Mouse (Mus musculus) embryo, embryonic 10.5 days (tissue): ENCODE measurements around the gene Cacng4.

Experiments
- DNase-seq: peaks from one replicate; pipeline ENCODE4 v3.0.0-alpha.2; 2015; ENCODE audit warnings: low spot score

The Cacng4 gene

DNA sequence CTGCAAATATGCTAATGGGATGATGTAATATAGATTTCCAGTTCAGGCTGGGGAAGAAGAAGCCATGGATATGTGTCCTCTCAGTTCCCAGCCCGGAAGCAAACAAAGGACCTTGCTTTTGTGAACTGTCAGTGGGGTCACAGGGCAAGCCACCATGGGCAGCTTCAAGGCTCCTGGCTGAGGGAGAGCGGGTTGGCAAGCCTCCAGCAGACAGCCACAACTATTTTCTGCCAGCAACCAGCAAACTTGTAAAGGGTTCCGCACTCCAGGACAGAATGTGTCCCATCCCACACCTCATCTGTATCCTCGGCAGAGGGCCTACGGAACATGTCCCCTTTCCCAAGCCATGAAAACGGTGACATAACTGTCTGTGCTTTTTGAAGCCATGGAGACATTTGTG lies 22.4 kb downstream of the Cacng4 start:
- no peak for DNase-seq

DNA sequence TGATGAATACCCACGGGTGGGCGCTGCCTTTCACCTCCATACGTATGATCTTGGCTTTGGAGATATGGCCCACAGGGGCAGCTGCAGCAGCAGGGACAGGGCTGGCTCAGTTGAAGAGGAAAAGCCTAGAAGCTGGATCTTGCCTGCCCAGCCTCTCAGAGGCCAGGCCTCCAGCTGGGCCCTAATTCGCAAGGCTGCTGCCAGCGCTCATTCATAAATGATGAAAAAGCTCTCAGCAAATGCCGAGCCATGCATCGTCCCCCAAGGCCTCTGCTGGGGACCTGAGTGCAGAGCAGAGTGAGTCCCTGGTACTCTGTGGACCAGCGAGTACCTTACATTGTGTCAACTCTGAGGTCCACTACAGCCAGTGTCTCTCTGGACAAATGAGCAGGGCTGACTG lies 26.0 kb downstream of the Cacng4 start:
- no peak for DNase-seq

DNA sequence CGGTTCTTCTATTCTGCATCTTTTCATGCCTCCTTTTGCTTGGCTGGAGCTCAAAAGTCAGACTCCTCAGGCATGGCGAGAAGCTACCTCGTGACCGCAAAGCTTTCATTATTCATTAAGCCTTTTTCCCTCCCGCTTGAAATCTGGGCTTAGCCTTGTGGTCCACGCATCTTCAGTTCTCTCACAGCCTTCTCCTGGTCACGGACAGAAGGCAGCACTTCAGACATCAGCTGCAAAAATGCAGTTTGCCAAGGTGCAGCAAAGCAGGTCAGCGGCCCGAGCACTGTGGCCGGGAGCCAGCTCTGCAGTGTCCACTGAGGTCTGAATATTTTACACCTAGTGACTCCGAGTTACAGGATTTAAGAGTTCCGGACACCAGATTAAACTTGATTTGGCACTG lies 27.4 kb downstream of the Cacng4 start:
- no peak for DNase-seq

DNA sequence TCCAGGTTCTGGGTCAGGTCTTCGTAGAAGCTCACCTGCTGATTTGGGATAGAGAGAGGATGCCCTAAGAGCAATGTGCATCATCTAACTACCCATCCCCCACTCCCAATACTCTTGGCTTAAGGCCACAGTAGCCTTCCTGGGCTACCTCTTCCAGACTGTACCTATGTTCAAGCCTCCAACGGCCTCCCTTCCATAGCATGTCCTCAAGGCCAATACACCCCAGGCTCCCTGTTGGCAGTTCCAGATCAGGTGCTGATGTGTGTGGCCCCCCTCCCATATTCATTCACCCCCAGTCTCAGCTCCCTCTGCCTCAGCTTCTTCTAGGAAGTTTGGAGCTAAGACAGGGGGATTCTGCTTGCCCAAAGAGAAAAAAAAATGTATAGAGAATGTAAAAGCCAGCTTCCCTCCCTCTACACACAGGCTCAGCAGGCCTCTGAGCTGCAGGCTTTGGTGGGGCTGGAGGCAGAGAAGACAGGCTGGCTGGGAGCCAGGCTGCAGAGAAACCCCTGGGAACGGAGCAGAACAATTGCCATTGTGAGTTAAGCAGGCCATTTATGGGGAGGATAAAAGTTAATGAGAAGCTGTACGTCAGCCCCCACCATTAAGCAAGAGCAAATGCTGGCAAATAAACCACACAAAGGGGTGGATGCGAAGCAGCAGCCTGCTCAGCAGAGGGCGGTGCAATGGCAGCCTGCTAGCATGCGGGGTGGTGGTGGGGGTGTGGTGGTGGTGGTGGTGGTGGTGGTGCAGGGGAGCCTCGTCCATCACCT lies 31.5 kb downstream of the Cacng4 start:
- DNase-seq: peak; percentile 55

DNA sequence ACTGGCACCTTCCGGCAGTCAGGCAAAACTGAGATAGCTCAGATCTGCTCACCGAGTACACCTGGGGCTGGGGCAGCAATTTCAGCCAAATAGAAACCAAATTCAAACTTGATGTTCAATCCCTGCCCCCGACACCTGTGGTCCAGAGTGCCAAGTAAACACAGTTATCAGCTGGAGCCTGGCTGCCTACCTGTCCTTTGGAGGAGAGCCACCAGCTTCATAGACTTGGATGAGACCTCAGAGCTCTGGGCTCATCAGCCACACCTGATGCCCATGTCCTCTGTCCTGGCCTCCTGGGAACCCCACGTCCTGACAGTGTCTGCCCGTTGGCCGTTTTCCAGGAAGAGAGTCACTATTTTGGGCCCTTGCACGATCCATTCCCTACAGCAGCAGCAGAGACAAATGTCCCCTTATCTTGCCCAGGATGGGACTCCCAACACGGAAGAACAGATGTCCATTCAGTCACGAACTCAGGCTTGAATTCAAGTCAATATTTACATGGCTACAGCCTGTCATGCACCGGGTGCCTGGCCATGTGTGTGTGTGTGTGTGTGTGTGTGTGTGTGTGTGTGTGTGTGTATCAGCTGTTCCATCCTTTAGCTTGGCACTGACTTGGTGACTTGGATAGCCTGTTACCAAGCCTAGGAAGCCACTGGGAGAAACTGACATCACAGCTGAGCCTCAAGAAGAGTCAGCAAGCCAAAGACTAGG lies 32.4 kb downstream of the Cacng4 start:
- DNase-seq: no peak

DNA sequence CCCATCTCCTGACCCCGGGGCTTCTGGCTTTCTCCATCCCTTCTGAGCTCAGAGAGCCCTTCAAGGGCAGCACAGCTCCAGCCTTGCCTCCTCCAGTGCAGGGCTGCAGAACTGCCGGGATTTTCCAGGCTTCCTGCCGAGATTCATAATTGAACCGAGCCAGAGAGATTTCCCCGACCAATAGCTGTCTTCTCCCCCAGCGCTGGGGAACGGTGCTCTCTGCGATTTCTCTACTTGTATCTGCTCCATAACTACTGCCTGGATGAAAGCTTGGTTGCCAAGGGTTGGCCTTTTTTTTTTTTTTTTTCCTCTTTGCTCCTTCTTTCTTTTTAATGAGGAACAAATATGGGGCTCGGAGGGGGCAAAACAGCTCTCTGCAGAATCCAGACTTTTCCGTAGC lies 34.4 kb downstream of the Cacng4 start:
- no peak for DNase-seq

DNA sequence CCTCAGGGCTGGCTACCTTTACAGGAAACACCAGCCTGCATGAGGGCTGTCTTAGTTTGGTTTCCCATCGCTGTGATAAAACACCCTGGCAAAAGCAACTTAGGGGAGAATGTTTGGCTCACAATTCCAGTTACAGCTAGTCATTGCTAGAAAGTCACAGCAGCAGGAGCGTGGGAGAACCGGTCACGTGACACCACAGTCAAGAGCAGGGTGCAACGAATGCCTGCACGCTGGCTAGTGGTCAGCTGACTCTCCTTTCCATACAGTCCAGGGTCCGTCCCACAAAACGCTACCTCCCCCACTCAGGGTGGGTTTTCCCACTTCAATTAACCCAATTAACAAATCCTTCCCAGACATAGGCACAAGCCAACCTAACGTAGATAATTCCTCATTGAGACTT lies 34.8 kb downstream of the Cacng4 start:
- DNase-seq: no peak

DNA sequence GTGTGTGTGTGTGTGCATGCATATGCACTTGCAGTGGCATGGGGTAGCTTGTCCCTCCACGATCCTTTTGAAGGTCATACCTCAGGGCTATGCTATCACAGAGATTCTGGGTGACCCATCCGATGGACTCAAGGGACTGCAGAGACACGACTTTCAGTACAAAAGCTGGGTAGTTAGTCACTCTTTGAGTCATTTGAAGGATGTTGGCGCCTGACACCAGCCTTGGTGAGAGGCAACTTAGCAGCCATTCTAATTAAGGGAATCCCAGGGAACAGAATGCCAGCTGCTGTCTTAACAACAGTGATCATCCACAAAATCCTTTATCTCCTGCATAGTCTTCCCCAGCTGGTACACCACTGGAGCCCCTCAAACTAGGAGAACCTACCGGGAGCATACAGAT lies 45.2 kb downstream of the Cacng4 start:
- DNase-seq: no peak

DNA sequence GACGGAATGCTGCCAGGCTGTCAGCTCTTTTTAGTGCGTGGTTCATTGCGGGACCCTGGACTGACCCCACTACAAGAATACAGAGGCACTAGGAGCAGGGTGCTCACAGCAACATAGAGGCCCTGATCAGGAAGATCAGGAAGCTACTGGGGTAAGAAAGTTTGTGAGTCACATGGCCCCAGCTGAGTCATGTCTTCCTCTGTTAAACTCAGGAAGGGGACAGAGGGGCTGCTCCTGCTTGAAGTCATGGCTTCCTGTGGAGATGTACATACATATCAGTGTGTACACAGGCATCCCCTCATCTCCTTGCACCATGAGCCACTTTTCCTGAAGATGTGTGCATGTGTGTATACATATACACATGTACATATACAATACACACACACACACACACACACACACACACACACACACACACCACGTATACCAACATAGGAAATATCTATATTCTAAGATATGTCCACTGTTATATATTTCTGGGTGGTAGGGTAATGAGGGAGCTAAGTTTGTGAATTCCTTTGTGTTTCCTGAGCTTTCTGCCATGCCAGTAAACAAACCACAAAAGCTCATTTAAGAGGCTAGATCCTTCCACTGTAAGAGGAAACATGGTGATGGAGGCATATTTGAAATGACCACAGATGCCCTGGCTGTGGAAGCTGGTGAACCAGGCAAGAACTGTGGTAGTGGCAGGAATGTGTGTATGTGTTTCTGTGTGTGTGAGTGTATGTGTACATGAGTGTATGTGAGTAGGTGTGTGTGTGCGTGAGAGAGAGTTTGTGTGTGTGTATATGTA lies 45.9 kb downstream of the Cacng4 start:
- no peak for DNase-seq

DNA sequence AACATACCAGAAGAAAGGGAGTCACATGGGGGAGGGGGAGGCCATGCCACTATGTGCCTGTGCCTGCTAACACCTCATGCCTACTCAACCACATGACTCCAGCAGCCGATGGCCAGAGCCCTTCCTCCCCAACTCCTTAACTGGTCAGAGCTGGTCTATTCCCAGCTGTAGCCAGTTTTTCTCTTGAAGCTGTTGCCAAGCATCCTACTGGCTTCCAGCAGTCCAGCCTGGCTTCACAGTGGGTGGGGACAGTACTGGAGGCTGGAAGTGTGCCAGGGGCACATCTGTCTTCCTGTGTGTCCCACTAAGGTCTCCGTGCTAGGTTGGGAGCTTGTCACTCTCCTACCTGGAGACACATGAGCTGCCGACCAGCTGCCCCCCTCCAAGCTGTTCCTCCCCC lies 51.3 kb downstream of the Cacng4 start:
- DNase-seq: no peak

DNA sequence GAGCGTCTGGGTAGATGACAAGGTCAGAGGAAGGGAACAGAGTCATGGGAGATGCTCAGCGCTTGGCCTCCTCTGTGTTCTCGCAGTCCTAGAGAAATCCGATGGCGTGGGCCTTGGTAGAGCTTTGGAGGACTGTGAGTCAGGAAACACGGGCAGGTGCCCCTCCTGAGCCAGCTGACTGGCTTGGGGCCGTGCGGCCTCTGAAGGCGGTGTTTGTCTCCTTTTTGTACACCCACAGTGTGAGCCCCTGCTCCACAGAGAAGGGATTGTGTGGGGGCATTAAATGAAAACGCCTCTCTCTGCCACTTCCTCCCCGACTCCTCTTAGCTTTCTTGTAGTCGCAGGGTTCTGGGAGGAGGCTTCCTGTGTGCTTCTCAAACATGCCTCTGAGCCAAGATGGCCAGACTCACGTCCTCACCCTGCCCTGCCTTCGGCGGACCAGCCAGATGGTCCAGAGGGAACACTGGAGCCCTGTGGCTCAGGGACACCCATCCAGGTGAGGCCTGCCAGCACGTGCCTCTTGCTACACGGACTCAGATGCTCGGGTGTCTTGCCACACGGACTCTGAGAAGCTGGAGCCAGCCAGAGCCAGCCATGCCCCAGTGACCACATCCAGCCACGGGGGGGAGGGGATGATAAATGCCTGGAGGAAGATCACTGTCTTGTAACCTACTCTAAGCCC lies 55.8 kb downstream of the Cacng4 start:
- no peak for DNase-seq

DNA sequence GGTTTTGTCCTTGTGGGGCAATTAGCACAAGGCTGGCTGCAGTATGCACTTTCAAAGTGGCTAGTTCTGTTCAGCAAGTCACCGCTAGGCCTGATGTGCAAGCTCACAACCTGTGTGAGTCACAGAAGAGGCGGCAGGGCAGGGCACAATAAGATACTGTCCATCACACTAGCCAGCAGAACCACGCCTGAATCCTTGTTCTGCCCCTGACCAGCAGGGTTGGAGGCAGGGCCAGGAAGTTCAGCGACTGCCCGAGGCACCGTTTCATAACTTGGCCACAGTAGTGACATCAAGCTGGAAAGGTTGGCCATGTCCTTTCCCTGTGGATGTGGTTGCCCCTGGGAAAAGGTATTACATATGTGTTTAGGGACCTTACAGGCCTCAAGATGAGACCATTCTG lies 56.5 kb downstream of the Cacng4 start:
- no peak for DNase-seq

DNA sequence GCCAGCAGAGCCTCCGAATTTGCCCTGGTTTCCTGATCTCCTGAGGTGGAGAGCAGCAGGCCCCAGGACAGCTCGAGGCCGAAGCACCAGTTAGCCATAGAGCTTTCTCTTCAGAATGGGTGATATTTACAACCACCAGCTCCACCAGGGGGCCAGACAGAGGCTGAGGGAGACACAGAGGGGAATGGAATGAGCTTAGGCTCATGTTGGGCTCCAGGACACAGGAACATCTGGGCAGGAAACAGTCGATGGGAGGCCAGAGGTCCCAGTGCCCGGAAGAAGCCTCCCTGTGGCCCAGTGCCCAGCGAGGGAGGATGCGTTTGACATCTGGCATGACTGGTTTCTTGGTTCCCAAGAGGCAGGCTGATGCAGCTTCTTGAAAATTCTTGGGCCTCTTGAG lies 60.2 kb downstream of the Cacng4 start:
- no peak for DNase-seq

DNA sequence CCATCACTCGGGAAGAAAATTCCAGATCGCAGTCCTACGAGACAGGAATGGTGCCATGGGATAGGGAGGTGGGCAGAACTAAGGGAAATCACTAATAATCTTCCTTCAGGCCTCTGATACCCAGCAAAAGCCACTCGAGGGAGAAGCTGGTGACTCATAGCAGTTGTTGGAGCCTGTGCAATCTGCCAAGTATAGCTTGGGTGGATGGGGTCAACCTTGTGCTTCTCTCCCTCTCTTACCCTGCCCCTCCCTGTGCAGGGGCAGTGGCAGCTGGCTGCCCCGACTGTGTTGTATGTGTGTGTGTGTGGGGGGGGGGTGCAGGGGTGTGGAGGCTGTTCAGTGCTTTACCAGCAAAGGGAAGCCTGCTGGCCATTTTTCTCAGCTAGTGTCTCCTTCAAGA lies 62.9 kb downstream of the Cacng4 start:
- no peak for DNase-seq

DNA sequence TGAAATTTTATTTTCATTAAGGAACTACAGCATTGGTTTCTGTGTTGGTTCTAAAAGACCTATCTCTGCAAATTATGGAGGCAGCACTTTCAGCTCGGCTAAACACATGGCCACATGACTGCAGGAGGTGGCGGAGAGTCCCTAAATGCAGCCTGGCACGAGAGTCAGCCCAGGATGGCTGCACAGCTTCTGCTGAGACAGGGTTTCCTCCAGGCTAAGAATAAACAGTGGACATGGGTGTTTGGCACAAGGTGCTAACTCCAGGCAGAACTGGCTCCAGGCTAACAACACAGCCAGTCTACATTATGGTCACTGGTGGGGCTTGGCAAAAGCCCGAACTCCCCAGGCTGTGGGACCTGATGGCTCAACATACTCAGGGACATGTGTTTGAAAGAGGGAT lies 63.4 kb downstream of the Cacng4 start:
- no peak for DNase-seq

DNA sequence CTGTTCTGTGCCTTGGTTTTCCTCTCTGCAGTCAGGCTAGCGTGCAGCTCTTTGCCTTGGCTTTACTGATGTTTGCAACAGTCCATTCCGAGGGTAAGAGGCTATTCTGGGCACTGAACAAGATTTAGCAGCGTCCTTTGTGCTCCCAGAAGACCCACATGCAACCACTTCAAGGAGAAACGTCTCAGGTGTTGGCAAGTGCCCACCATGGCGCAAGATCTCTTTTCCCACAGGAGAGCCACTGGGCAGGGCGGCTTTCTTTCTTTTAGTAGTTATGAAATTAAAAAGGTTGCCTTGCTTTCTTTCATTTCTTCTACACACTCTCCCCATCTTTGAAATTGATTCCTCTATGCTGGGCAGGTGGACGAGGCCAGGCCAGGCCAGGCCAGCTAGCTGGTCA lies 65.2 kb downstream of the Cacng4 start:
- DNase-seq: no peak

DNA sequence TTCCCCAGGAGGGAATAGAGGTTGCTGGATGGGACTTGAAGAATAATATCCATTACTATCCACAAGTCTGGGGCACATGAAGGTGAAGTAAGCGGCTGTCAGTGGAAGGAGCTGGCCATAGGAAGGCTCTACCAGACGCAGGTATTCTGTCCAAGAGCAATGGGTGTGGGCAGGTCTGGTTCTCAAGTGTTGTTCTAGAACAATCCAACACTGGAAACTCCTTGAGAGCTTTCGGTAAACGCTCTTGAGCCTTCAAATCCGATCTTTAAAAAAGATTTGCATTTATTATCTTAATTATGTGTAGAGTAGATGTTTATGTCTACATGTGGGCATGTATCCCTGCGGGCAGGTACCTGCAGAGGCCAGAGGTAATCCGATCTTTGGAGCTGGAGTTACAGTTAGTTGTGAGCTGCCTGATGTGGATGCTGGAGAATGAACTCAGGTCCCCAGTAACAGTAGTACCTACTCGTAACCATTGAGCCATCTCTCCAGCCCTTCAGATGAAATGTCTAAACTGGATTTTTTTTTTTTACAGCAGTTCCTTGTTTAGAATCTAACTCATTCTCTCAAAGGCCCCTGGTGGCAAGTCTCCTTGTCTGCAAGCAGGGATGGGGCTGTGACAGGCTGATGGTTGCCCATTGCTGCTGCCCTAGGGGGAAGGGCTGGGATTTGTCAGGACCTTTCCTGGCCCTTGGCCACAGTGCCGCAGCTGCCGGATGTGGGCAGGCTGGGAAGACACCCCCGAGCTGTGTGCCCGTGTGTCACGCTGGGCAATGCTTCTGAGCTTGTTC lies 66.1 kb downstream of the Cacng4 start:
- DNase-seq: no peak

DNA sequence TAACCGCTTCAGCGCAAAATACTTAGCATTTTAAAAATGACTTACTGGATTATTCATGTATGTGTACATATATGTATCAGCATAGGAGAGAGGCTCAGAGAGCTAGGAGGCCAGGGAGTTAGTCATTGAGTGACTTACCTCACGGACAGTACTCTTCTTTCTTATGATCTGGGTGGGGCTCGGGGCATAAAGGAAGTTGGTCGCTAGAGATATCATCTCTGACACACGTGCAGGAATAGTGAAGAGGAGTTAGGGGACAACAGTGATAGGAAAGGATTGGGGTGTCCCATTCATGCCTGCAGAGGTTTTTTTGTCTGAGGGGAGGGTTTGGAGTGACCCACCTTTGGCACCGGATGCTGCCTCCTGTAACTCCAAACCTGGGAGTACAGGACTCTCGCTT lies 69.8 kb downstream of the Cacng4 start:
- no peak for DNase-seq

DNA sequence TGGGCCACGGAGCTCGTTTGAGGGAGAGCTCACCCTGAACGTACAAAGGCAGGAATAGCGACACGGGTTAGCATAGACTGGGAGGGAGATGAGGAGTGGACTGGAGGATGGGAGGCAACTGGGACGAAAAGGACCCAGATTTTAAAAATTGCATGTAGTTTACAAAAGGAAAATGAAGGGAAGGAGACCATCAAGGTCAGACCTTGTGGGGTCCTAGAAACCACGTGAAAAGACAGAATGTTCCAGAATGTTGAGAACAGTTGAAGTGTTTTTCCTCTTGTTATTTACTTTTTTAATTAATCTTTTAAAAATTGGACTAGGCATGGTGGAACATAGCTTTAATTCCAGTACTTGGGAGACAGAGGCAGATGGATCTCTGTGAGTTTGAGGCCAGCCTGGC lies 73.3 kb downstream of the Cacng4 start:
- no peak for DNase-seq

DNA sequence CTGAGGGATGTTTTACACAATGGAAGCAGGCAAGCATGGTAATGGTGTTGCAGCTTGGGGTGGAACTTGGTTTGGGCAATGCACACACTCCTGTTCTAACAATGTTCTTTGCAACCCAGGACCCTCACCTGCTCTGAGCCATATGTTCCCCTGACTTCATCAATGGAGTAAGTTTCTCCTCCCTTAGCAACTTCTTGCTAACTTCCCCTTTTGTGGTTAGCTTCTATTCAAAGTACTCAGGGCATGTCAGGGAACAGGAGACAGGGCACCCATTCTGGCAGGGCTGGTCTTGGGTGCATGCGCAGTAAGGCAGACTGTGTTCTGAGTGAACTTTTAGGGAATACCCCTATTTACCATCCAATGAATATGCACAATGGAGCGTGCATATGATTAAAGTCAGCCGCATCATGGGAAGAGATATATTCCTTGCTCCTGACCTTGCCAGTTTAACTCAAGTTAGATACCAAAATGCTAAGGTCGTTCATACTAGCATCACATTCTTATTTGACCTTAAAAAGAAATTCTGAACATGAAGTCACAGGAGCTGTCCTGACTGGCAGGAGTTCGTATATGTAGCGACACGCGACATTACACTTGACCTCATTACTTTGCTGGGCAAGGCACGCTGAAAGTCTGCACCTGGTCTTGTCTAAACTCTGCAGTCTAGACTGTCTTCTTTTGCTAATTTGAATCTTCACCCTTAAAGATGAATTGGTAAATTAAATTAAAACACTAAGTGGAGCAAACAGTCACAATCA lies 73.9 kb downstream of the Cacng4 start:
- no peak for DNase-seq
